Mouse (Mus musculus) limb, embryonic 11.5 days (tissue): Measurements from ENCODE around the gene Pdss1. TPM values are rescaled to one million over a fixed set of nuclear protein-coding genes. Genes with fewer than 3 reads are reported as not detected.

ENCODE experiments used
- ATAC-seq: fragments of 200-750 bp; cut with Nextera tagmentation; 2 replicates; pipeline ENCODE4 v1.8.0; 2017; ENCODE audit warnings: low read depth; ENCODE audit not compliant: insufficient number of reproducible peaks, low FRiP score, low TSS enrichment
- DNase-seq: peaks from one replicate; pipeline ENCODE4 v3.0.0-alpha.2; 2015; ENCODE audit warnings: low spot score
- H3K27ac ChIP-seq: fragments of 300-500 bp; sonication (generic); replicated peaks from 2 replicates; pipeline ENCODE4 v1.5.1; 2014; ENCODE audit warnings: low read depth, mild to moderate bottlenecking, low read length
- H3K27me3 ChIP-seq: fragments of 300-500 bp; sonication (generic); 2 replicates; pipeline ENCODE4 v1.6.1; 2014; ENCODE audit warnings: mild to moderate bottlenecking, low read length, mixed read lengths; ENCODE audit not compliant: control insufficient read depth, insufficient read depth
- H3K36me3 ChIP-seq: fragments of 300-500 bp; sonication (generic); 2 replicates; pipeline ENCODE4 v1.6.1; 2014; ENCODE audit warnings: mild to moderate bottlenecking, low read length, moderate library complexity, mixed read lengths; ENCODE audit not compliant: control insufficient read depth, insufficient read depth
- H3K4me1 ChIP-seq: fragments of 300-500 bp; sonication (generic); 2 replicates; pipeline ENCODE4 v1.6.1; 2014; ENCODE audit warnings: low read length, mixed read lengths; ENCODE audit not compliant: control insufficient read depth, insufficient read depth
- H3K4me2 ChIP-seq: fragments of 300-500 bp; sonication (generic); 2 replicates; pipeline ENCODE4 v1.6.1; 2014; ENCODE audit warnings: low read depth, mild to moderate bottlenecking, moderate library complexity; ENCODE audit not compliant: severe bottlenecking
- H3K4me3 ChIP-seq: fragments of 300-500 bp; sonication (generic); 2 replicates; pipeline ENCODE4 v1.5.1; 2014; ENCODE audit warnings: low read depth, low read length
- H3K9ac ChIP-seq: fragments of 300-500 bp; sonication (generic); 2 replicates; pipeline ENCODE4 v1.6.1; 2014; ENCODE audit warnings: mild to moderate bottlenecking, low read length
- H3K9me3 ChIP-seq: fragments of 300-500 bp; sonication (generic); 2 replicates; pipeline ENCODE4 v1.6.1; 2016; ENCODE audit warnings: low read length; ENCODE audit not compliant: control insufficient read depth
- WGBS: fragments of 180-500 bp; shearing (Covaris S2); extraction: QIAGEN DNeasy Blood & Tissue Kit; methylation state at CpG from one replicate; pipeline ENCODE4 v1.1.7; 2014; 5-methylcytosine and 5-hydroxymethylcytosine counted together
- polyA plus RNA-seq: library from polyadenylated mRNA; unstranded; fragments of >200 nt; fragmentation: Nextera tagmentation; extraction: Ambion mirVana; gene quantifications from 2 replicates; pipeline ENCODE4 v1.2.1, GENCODE M21; 2014

Pdss1 gene
- polyA plus RNA-seq, 1 experiment from 2014 or later = 15.0 TPM

DNA sequence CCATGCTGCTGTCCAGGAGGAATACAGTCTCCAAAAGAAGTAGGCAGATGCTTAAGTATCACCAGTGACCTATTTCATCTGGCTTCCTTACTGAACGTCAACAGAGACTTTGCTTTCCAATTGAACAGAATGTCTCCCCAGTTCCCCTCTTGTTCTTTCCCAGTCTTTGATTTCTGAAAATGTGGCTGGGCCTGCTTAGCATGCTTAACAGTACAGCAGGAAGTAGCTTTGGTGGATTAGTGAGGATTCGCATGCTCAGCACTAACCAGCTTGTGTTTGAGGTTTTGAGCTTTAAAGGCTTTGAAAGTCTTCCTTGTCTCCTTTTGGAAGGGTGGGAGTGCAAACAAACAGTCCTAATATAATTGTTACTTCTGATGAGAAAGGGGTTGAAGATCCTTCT is 32.9 kb downstream of the Pdss1 start:
- Histone ChIP-seq H3K36me3 (no peaks in the 10 kb centered on the region), H3K9ac (no peak overlapping the region), H3K4me3 (no peak overlapping the region), H3K4me1 (no peaks in the 10 kb centered on the region), H3K27ac (no peak overlapping the region), H3K4me2 (no peak overlapping the region), H3K27me3 (no peaks in the 10 kb centered on the region), H3K9me3 (no peaks in the 10 kb centered on the region)
- no peak for DNase-seq
- WGBS = 92% methylated on average over 2 of the region's 2 CpGs
- no peak for ATAC-seq

DNA sequence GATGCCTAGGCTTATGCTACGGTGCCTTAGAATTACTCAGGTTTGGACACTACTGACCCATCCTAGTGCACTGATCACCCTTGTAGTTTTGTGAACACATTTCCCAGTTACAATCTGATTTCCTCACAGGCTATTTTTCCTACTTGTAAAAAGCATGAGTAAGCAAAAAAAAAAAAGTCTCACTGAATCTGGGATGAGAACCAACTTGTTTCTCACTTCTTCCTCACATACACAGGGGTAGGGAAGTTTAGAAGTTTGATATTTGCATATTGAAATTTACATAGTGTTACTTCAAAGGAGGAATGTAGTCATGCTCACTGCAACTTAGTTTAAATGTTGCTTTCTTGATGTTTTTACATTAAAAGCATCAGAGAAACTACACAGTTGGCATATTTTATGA is 38.2 kb downstream of the Pdss1 start:
- Histone ChIP-seq H3K4me2 (no peak overlapping the region), H3K9me3 (no peaks in the 10 kb centered on the region), H3K9ac (no peak overlapping the region), H3K4me3 (no peak overlapping the region), H3K4me1 (no peaks in the 10 kb centered on the region), H3K27ac (no peak overlapping the region), H3K27me3 (no peaks in the 10 kb centered on the region), H3K36me3 (no peaks in the 10 kb centered on the region)
- ATAC-seq = no peak
- no peak for DNase-seq
- 83% methylated on average over 1 of the region's 1 CpGs for WGBS

DNA sequence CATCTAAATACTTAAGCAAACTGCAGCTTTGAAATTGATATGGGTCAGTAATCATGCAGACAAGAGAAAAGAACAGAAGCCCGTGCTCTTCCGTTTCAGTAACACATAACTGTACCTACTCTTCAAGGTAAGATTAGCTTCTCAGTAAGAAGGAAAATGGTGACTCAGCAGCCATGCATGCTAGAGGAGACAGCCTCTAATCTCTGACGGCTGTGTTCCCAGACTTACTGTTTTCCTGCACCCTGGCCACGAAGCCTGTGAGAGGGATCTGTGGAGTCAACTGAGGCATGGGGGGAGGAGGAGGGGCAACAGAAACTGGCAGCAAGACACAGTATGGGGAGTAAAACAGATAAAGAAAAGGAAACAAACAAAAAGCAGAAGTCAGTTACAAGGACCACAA is 54.6 kb downstream of the Pdss1 start:
- H3K9me3 ChIP-seq = no peaks in the 10 kb centered on the region
- ATAC-seq (no peak), DNase-seq (no peak)
- WGBS = 57% methylated on average over 4 of the region's 4 CpGs
- no peaks in the 10 kb centered on the region for H3K36me3 ChIP-seq
- no peak overlapping the region for H3K9ac ChIP-seq
- H3K4me2 ChIP-seq = no peak overlapping the region
- no peak overlapping the region for H3K4me3 ChIP-seq
- H3K27me3 ChIP-seq = no peaks in the 10 kb centered on the region
- no peak overlapping the region for H3K27ac ChIP-seq
- no peaks in the 10 kb centered on the region for H3K4me1 ChIP-seq

DNA sequence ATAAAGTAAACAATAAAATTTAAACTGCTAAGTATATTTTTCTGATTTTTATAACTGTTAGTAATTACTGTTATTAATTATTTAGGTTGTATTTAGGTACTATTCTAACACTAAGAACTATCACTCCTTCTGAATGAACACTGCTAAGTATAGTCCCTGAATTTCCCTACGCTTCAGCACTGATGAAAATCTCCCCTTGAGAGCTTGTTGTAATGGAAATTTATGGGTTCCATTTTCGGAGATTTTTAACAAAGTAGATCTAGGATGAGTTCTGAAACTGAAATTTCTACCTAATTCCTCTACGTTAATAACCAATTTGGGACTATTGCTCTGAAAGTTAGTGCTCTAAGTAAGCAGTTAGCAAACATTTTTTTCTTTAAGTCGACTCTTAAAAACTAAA is 59.0 kb downstream of the Pdss1 start:
- Histone ChIP-seq H3K36me3 (no peaks in the 10 kb centered on the region), H3K27ac (no peak overlapping the region), H3K4me2 (no peak overlapping the region), H3K4me1 (no peaks in the 10 kb centered on the region), H3K27me3 (no peaks in the 10 kb centered on the region), H3K9ac (no peak overlapping the region), H3K9me3 (no peaks in the 10 kb centered on the region), H3K4me3 (no peak overlapping the region)
- DNase-seq = no peak
- no peak for ATAC-seq
- WGBS = 90% methylated on average over 4 of the region's 4 CpGs

DNA sequence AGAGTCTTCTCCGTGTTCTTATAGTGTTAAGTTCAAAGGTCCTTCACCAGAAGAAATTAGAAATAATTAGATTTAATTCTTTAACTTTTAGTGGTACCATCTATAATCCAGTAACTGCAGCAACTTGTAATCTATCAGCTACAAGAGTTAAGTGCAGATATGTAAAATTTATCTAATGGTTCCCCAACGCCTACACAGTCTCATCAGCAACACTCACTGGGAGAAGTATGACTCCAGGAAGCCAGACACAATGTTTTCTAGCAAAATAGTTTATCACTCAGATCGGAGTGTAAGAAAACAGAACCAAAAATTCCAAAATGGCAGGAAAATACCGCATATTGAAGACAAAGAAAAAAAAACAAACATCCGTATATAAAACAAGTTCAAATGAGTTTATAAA is 60.6 kb downstream of the Pdss1 start:
- DNase-seq = no peak
- Histone ChIP-seq H3K4me1 (no peaks in the 10 kb centered on the region), H3K27ac (no peak overlapping the region), H3K36me3 (no peaks in the 10 kb centered on the region), H3K9me3 (no peaks in the 10 kb centered on the region), H3K9ac (no peak overlapping the region), H3K27me3 (no peaks in the 10 kb centered on the region), H3K4me3 (no peak overlapping the region), H3K4me2 (no peak overlapping the region)
- ATAC-seq = no peak
- 95% methylated on average over 5 of the region's 5 CpGs for WGBS

DNA sequence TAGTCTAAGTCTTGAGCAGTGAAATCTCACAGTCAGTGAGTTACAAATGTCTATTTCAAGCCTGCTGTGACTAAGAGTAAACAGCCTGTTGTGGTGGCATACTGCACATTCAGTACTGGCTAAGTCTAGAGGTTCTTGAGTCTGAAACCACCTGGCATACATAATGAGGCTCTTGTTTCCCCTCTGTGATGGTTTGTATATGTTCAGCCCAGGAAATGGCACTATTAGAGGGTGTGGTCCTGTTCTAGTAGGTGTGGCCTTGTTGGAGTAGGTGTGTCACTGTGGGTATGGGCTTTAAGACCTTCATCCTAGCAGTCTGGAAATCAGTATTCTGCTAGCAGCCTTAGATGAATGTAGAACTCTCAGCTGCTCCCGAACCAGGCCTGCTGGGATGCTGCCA is 62.1 kb downstream of the Pdss1 start:
- DNase-seq (no peak), ATAC-seq (no peak)
- Histone ChIP-seq H3K27me3 (no peaks in the 10 kb centered on the region), H3K4me2 (no peak overlapping the region), H3K9me3 (no peaks in the 10 kb centered on the region), H3K4me1 (no peaks in the 10 kb centered on the region), H3K27ac (no peak overlapping the region), H3K4me3 (no peak overlapping the region), H3K9ac (no peak overlapping the region), H3K36me3 (no peaks in the 10 kb centered on the region)
- WGBS = 77% methylated on average over 1 of the region's 1 CpGs

DNA sequence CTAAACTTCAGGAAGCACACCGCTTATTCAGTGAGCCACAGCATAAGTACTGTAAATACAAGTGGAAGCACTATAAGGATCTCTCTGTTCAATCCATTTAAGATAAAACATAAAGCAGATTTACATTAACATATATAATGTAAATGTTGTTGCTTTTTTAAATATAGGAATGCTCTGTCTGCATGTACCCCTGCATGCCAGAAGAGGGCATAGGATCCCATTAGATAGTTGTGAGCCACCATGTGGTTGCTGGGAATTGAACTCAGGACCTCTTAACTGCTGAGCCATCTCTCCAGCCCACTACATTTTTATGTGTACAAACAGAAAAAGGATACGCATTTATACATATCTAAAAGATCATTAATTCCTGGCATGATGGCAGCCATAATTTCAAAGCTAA is 66.4 kb downstream of the Pdss1 start:
- H3K9me3 ChIP-seq = no peaks in the 10 kb centered on the region
- ATAC-seq (no peak), DNase-seq (no peak)
- no peak overlapping the region for H3K4me2 ChIP-seq
- no peaks in the 10 kb centered on the region for H3K36me3 ChIP-seq
- H3K9ac ChIP-seq = no peak overlapping the region
- no peak overlapping the region for H3K4me3 ChIP-seq
- WGBS = 92% methylated on average over 2 of the region's 2 CpGs
- no peaks in the 10 kb centered on the region for H3K27me3 ChIP-seq
- no peak overlapping the region for H3K27ac ChIP-seq
- H3K4me1 ChIP-seq = no peaks in the 10 kb centered on the region

DNA sequence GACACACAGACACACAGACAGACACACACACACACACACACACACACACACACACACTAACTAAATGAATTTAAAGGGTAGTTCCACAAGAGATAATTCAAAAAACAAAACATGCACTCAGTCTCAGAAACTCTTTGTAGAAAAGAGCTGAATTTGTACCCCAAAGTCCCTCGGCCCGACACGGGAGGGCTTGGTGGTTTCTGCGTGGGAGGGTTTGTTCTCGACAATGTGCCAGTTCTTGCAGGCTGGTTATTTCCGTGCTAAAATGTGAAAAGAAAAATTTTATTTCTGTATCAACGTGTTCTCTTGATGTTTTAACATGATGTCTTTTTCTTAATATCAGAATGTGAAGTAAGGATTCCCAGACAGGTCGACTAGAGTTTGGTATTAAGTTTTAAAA is 66.9 kb downstream of the Pdss1 start:
- no peak overlapping the region for H3K4me3 ChIP-seq
- ATAC-seq = no peak
- 95% methylated on average over 8 of the region's 8 CpGs for WGBS

DNA sequence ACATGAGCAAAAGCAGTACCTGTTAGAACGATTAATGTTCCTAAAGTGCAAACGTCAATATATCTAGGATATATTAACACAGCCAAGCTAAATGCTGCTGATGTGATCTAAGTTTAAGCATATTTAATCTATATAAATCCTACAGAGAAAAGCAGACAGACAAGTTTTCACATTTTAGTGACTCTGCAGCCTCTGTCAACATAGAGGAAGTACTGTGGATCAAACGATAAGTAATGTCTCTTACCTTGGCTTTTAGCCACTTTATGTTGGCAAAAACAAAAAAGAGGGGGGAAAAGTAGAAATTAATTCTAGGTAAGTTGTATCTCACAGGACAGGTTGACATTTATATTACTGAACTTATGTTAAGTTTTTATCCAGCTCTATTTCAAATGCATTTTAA is 67.6 kb downstream of the Pdss1 start:
- no peak overlapping the region for H3K4me3 ChIP-seq
- no peak for ATAC-seq
- WGBS = 92% methylated on average over 3 of the region's 3 CpGs
- no peak for DNase-seq
- no peak overlapping the region for H3K27ac ChIP-seq
- no peaks in the 10 kb centered on the region for H3K9me3 ChIP-seq
- no peaks in the 10 kb centered on the region for H3K4me1 ChIP-seq
- no peak overlapping the region for H3K9ac ChIP-seq
- H3K27me3 ChIP-seq = no peaks in the 10 kb centered on the region
- no peaks in the 10 kb centered on the region for H3K36me3 ChIP-seq
- no peak overlapping the region for H3K4me2 ChIP-seq

More for the DNA sequence above, 66.9 kb downstream of the Pdss1 start:
- Histone ChIP-seq H3K27me3 (no peaks in the 10 kb centered on the region), H3K9ac (no peak overlapping the region), H3K9me3 (no peaks in the 10 kb centered on the region), H3K4me2 (no peak overlapping the region), H3K27ac (no peak overlapping the region), H3K4me1 (no peaks in the 10 kb centered on the region), H3K36me3 (no peaks in the 10 kb centered on the region)
- DNase-seq = no peak
